Mouse (Mus musculus) cerebellum, postnatal 14 days (tissue): ENCODE results near the gene Trip4.

Source experiments
- DNase-seq, 2 experiments: peaks; one replicate each; pipeline ENCODE4 v3.0.0; 2021; ENCODE audit warnings: mixed read lengths in 2 of 2

The Trip4 gene

GRCm38 (mm10) chr9:65833640-65834039 lies 75.0 kb downstream of the Trip4 start:
- no peak for DNase-seq

GRCm38 (mm10) chr9:65833230-65833629 lies 75.4 kb downstream of the Trip4 start:
- DNase-seq: no peak

DNA sequence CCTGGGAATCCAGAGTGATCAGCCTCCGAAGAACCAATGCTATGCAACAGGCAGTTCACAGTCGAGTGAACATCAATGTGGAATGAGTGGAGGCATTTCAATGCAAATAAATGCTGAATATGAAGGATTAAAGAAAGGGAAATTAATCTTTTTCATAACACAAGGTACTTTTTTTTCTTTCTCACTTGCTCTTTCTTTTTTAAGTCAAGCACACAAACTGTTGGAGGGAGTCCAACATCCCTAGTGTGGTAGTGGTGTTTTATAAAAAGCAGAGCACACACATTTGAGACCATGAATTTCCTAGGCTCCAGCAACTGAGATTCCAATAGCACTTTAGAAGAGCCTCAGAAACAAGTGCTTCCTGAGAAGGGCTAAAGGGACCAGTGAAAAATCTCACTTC lies 76.6 kb downstream of the Trip4 start:
- DNase-seq: no peak

DNA sequence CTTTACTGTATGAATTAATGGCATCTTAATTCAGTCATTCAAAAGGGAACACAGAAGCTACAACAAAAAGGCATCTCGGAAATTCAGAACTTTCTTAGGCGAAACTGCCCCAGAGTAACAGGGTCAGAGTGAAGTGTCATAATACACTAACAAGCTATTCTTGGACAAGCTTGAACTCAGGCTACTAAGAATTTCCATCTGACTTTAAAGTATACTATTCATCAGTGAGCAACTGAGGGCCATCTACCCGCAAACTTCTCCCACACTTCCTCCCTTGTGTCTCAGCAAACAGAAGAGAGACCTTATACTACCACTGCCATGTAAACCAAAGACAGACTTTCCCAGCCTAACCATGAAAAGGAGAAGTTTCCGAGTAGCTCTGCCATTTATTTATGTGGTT lies 77.4 kb downstream of the Trip4 start:
- no peak for DNase-seq

DNA sequence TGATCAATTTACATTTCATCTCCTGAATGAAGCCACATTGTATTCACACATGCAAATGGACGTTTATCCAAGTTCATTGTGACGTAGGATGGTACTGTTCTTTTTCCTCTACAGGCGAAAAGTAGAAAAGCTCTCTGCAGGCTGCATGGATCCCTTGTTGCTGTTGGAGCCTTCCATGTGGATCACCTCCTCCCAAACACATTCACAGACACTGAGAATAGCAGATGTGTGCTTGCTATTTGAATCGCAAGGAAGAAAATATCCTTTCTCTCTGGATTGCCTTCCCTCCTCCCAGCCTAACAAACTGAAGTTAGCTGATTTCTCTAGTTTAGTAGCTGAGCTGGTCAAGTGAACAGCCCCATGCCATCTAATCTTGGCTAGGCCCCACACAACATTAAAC lies 78.3 kb downstream of the Trip4 start:
- no peak for DNase-seq

DNA sequence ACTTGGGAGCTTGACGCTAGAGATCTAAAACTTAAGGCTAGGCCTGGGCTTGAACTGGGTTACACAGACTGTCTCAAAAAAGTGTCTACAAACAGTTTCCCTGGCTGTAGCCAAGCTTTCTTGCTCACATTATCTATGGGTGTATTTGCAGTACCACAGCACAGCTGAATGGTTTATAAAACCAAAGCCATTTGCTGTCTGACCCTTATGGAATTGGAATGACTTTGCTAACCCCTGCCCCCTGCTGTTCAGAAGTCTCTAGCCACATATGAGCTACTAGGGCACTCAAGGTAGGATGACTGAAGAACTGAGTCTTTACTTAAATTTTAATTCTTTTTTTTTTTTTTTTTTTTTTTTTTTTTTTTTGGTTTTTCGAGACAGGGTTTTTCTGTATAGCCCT lies 79.2 kb downstream of the Trip4 start:
- peak; percentile 30 to 38 for DNase-seq

DNA sequence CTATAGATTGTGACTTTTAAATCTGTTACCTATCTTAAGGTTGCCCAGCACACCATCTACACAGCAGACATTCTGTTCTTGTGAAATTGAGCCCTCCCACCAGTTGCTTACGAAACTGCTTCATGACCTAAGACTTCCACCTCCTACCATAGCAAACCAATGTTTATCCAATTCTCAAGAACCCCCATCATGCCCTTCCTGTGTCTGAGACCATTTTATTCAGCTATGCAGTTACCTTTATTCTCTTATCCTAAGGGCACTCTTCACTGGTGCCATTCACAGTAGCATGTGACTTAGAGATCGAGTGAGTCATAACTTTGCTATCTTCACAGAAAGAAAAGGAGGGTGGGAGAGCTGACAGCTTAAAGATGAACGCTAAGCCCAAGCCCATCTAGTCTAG lies 80.1 kb downstream of the Trip4 start:
- DNase-seq: no peak

DNA sequence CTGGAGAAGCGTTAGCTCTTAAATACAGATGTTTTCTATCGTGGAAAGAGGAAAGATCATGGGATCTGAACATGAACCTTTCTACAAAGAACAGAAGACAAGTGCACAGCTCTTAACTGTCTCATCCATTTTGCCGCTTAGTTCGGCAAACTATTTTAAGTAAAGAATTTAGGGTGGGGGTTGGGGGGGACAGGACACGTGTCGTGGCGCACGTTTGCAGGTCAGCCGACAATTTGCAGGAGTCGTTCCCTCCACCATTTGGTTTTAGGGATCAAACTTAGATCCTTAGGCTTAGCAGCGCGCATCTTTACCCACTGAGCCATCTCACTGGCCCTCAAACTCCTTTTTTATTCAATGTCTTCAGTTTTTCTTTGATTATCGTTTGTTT lies 80.6 kb downstream of the Trip4 start:
- DNase-seq: no peak

DNA sequence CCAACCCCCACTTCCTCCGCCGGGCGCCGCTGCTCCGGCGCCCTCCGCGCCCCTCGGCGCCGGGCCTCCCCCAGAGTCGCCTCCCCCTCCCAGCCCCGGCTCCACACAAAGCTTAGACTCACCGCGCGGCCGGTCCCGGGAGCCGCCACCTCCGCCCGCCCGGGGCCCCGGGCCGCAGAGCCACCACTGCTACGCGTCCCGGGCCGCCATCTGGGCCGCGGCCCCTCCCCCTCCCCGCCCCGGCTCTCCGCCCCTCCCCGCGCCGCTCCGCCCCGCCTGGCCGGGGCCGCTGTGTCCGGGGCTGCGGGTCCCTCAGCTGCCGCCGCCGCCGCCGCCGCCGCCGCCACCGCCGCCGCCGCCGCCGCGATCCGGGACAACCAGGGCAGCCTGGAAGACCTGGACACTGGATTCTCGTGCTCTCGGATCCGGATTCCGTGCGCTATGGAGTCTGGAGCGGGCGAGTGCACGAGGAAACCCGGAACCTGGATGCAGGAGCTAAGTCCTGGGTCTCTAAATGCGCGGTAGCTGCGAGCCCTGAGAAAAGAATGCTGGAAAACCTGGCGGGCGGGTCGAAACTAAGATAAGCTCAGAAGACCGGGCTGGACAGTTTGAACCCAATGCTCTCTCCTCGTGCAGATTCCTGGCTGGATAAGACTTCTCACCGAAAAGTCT lies 81.1 kb downstream of the Trip4 start, which contains the start of gene Zfp609:
Gene Zfp609 (minus strand): TSS at position 221 of the 672 bp plus-strand sequence.
- DNase-seq: peak; percentile 99

DNA sequence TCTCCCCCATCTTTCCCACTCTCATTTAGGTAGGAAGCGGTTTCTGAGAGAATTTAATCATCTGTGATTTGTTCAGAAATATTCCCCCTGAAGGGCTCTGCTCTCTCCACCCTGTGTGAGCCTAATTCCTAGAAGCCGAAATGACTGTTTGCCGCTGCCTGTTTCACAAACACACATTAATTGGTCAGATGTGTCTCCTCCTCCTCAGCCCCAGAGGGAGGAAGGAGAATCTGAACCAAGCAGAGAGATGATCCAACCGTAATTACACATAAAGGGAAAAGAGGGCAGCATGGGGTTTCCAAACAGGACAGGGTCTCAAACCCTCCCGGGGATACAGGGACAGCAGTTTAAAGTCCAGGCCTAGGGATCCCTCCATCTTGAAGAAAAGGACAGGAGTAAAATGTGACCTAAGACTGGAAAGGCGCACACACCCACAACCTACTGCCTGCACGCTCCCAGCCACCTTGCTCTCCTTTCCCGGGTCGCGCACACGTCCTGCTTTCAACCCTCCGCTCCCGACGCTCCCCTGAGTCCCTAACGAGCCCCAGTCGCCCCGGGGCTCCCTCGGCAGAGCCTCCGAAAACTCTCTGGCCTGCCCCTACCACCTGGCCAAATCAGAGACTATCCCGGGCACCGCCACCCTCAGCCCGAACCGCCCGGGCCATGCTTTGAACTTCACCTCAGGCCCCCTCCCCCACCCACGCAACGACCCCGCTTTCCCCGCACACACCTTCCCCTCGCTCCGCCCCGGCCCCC lies 81.8 kb downstream of the Trip4 start:
- peak; percentile 63 to 78 for DNase-seq

GRCm38 (mm10) chr9:65826226-65826587 lies 82.4 kb downstream of the Trip4 start:
- peak; percentile 25 to 52 for DNase-seq

- peak; percentile 43 to 47 for DNase-seq
Measured at GRCm38 (mm10) chr9:65823716-65824462, 84.7 kb downstream of the Trip4 start.

GRCm38 (mm10) chr9:65822011-65822410 lies 86.6 kb downstream of the Trip4 start:
- DNase-seq: no peak

DNA sequence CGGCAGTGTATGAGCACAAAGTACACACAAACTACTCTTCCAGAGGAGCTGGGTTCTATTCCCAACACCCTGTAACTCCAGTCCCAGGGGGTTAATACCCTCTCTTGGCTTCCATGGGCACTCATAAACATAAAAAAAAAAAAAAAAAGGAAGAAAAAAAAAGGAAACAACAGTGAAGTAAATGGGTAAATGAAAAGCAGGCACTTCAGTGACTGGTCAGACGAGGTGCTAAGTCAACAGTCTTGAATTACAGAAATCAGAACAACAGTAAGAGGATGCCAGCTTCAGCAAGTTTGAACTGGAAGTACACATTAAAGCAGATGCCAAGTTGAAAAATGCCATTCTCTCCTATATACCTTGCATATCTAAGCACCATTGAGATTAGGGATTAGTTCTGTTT lies 88.3 kb downstream of the Trip4 start:
- DNase-seq: no peak

- DNase-seq: no peak
Measured at GRCm38 (mm10) chr9:65818402-65818801, 90.2 kb downstream of the Trip4 start.

GRCm38 (mm10) chr9:65812841-65813240 lies 95.8 kb downstream of the Trip4 start:
- no peak for DNase-seq

- DNase-seq: no peak
Measured at GRCm38 (mm10) chr9:65811784-65812183, 96.8 kb downstream of the Trip4 start.

GRCm38 (mm10) chr9:65807818-65808217 lies 100.8 kb downstream of the Trip4 start:
- DNase-seq: peak in 1 of 2 experiments; percentile 33

DNA sequence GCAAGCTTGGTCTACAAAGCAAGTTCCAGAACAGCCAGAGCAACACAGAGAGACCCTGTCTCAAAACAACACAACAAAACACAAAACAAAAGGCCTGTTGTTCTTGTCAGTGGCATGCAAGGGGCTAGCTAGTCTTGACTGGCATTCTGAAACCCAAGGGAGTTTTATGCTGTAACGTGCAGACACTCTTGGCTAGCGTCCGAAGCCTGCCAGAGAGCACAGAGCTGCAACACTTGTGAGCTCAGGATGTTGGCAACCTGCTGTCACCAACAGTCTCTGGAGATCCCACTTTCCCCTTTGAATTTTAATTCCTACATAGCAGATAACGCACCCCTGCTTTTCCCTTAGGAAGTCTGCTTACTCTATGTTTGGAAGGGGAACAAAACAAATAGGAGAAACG lies 101.3 kb downstream of the Trip4 start:
- peak; percentile 40 to 41 for DNase-seq

DNA sequence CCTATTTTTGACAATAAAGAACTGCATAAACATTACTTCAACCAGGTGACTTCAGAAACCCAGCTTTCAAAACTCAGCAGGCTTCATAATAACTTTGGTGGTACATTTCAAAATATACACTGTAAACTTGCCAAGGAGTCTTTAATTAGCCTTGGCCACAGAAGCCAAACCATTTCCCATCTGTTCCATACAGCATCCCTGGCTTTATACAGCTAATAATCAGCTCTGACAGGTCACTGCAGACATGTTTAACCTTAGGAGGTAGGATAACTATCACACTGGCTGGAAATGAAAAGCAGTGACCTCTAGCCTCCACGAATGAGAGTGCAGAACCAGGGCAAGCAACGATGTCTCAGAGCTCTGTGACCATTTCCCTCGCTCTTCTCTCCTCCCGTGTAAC lies 108.8 kb downstream of the Trip4 start:
- DNase-seq: peak in 1 of 2 experiments; percentile 38

- no peak for DNase-seq
Measured at GRCm38 (mm10) chr9:65795651-65796050, 112.9 kb downstream of the Trip4 start.

- DNase-seq: no peak
Measured at GRCm38 (mm10) chr9:65794313-65794712, 114.3 kb downstream of the Trip4 start.

DNA sequence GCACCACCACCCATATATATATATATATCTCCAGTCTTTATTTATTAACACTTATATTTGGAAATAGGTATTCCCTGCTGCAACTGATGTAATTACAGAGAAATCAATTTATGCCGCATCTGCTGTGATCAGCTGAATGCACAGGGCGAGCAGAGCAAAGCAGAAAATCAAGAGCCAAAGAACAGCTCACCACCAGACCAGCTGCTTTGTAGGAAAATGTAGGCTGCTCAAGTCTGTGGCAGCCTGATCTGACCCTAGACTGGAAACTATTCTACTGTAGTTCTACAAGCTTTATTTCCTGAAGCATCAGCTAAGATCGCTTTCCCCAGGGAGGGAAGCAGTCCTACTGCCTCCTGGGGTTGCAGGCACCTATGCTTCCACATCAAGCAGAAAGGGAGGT lies 115.1 kb downstream of the Trip4 start:
- no peak for DNase-seq

- peak; percentile 46 to 50 for DNase-seq
Measured at GRCm38 (mm10) chr9:65793086-65793485, 115.5 kb downstream of the Trip4 start.
